Mouse (Mus musculus) liver, postnatal 0 days (tissue): ENCODE data around the gene Strada.

Experiments
- CTCF ChIP-seq: sonication (generic); IDR thresholded peaks from 2 replicates; pipeline ENCODE4 v1.5.1; 2016; ENCODE audit warnings: antibody characterized with exemption, low read depth
- EP300 ChIP-seq: IDR thresholded peaks from 2 replicates; pipeline ENCODE4 v1.6.1; 2016; ENCODE audit warnings: antibody characterized with exemption, low read depth, mild to moderate bottlenecking

GRCm38 (mm10) chr11:106215927-106216729, 14.2 kb upstream of the Strada start, which contains the start of gene Ccdc47:
- TF ChIP-seq CTCF (no peak), EP300 (peak; percentile 56)
